Comparison of ENCODE assay signal across 8 mouse cellular contexts in the genomic region with DNA sequence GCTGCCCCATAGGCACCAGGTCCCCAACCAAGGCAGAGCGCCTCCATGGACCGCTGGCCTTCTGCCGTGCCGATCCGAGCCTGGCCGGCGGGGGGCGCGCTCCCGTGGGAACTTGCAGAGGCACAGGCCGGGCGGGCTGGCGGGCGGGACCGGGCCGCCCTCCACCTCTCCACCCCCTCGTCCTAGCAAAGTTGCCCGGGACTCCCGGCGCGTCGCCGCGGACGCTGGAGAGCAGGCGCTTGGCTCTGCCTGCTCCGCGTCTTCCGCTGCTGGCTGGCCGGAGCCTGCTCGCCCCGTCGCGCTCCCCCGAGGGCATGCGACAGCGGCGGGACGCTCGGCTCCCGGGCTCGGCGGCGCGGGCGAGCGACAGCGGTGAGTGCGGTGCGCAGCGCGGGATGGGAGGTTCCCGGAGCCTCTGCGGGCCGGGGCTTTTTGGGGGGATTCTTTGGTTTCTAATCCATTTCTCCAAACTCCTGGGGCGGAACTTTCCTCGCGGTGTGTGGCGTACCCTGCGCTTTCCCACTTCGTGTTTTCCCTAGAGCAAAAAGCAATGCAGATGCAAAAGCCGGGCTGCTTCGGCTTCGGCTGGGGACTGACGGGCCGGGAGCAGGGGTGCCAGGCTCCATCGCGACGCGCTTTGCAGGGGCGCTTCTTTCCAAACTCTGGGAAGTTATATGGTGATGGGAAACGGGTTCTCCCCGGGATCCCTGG. TPM values are rescaled to one million over a fixed set of nuclear protein-coding genes. Genes with fewer than 3 reads are reported as not detected.
DNase-seq lines count a peak whose midpoint lies in the region; ATAC-seq and TF ChIP-seq lines count a peak whose summit lies in the region.

Gene Lpar3 (plus strand): TSS at position 188 of the 711 bp plus-strand sequence.

- H3K9me3 ChIP-seq in embryonic facial prominence, embryonic 10.5 days, result no peaks in the 10 kb centered on the region
- no peaks in the 10 kb centered on the region for H3K9me3 ChIP-seq in liver, embryonic 12.5 days (replicated peaks)
- H3K9me3 ChIP-seq in stomach, postnatal 0 days (ENCODE audit: control insufficient read depth, low read length), result no peaks in the 10 kb centered on the region

- no peaks in the 10 kb centered on the region for H3K36me3 ChIP-seq in embryonic facial prominence, embryonic 10.5 days (replicated peaks)
- no peaks in the 10 kb centered on the region for H3K36me3 ChIP-seq in heart, adult 2 months (ENCODE audit: control insufficient read depth, insufficient read depth, low read length)
- H3K36me3 ChIP-seq in liver, embryonic 12.5 days, result no peaks in the 10 kb centered on the region
- no peaks in the 10 kb centered on the region for H3K36me3 ChIP-seq in stomach, postnatal 0 days (ENCODE audit: control insufficient read depth, insufficient read depth, low read length)

- peak within 1 kb of the TSS; percentile 65 for H3K27ac ChIP-seq in embryonic facial prominence, embryonic 10.5 days (replicated peaks)
- H3K27ac ChIP-seq in heart, adult 2 months, result no peak within 1 kb of the TSS
- H3K27ac ChIP-seq in liver, embryonic 12.5 days, result no peak within 1 kb of the TSS
- H3K27ac ChIP-seq in stomach, postnatal 0 days (replicated peaks), result no peak within 1 kb of the TSS

- peak within 1 kb of the TSS; percentile 70 for H3K4me3 ChIP-seq in embryonic facial prominence, embryonic 10.5 days
- peak within 1 kb of the TSS; percentile 38 for H3K4me3 ChIP-seq in heart, adult 2 months
- H3K4me3 ChIP-seq in liver, embryonic 12.5 days, result peak within 1 kb of the TSS; percentile 40
- H3K4me3 ChIP-seq in stomach, postnatal 0 days (ENCODE audit: low read depth, low read length), result peak within 1 kb of the TSS; percentile 48

- peak; percentile 62 for TF ChIP-seq CTCF in heart, adult 2 months (IDR thresholded peaks at IDR 0.05)
- TF ChIP-seq CTCF in stomach, postnatal 0 days (IDR thresholded peaks at IDR 0.05; ENCODE audit: low read depth), result peak; percentile 75

- peak; percentile 20 for DNase-seq in CD4-positive, CD25-positive, alpha-beta regulatory T cell, adult 2 months (ENCODE audit: low read depth, low spot score)
- peak; percentile 88 for DNase-seq in embryonic facial prominence, embryonic 10.5 days (ENCODE audit: low spot score)
- DNase-seq in heart, adult 2 months, result peak; percentile 52 to 59
- DNase-seq in kidney, adult 18-20 months, result peak; percentile 85
- DNase-seq in neural tube, embryonic 10.5 days (ENCODE audit: extremely low spot score, low spot score), result peak; percentile 82
- DNase-seq in stomach, postnatal 0 days (ENCODE audit: low spot score), result peak; percentile 87

- peak within 1 kb of the TSS; percentile 57; the same call in 1 of the 2 replicates for H3K9ac ChIP-seq in heart, adult 2 months (ENCODE audit: low read depth, low read length)
- H3K9ac ChIP-seq in liver, embryonic 12.5 days, result no peak within 1 kb of the TSS
- peak within 1 kb of the TSS; percentile 53 for H3K9ac ChIP-seq in stomach, postnatal 0 days (ENCODE audit: low read length)

- no peak for TF ChIP-seq EP300 in heart, adult 2 months (IDR thresholded peaks at IDR 0.05; ENCODE audit: insufficient read depth, low read depth, low read length)
- TF ChIP-seq EP300 in stomach, postnatal 0 days (optimal IDR thresholded peaks at IDR 0.05), result no peak

- 1% methylated on average over 73 of the region's 73 CpGs for WGBS in embryonic facial prominence, embryonic 10.5 days
- 3% methylated on average over 70 of the region's 73 CpGs for WGBS in heart, adult 2 months
- WGBS in liver, embryonic 12.5 days (ENCODE audit: insufficient replicate concordance), result 1% methylated on average over 72 of the region's 73 CpGs
- WGBS in stomach, postnatal 0 days, result 2% methylated on average over 70 of the region's 73 CpGs

- no peaks in the 10 kb centered on the region for H3K79me2 ChIP-seq in heart, adult 2 months (replicated peaks; ENCODE audit: control insufficient read depth, insufficient read depth, low read length)

- intact Hi-C loops in heart, adult 2 months (cut with DNase I), result no loop called here

- peaks cover 15% of the 10 kb centered on the region for H3K4me1 ChIP-seq in embryonic facial prominence, embryonic 10.5 days
- H3K4me1 ChIP-seq in heart, adult 2 months (ENCODE audit: control insufficient read depth, insufficient read depth, low read length), result peaks cover 3% of the 10 kb centered on the region; the same call in 1 of the 2 replicates
- H3K4me1 ChIP-seq in liver, embryonic 12.5 days, result no peaks in the 10 kb centered on the region
- no peaks in the 10 kb centered on the region for H3K4me1 ChIP-seq in stomach, postnatal 0 days (replicated peaks; ENCODE audit: control insufficient read depth, insufficient read depth)

- H3K4me2 ChIP-seq in liver, embryonic 12.5 days, result peak within 1 kb of the TSS; percentile 64
- peak within 1 kb of the TSS; percentile 84 for H3K4me2 ChIP-seq in stomach, postnatal 0 days (replicated peaks; ENCODE audit: low read depth)

- no peak for ATAC-seq in CD4-positive, CD25-positive, alpha-beta regulatory T cell, adult 4 months
- peak; percentile 54 for ATAC-seq in liver, embryonic 12.5 days
- peak; percentile 87 for ATAC-seq in stomach, postnatal 0 days (ENCODE audit: low FRiP score, low TSS enrichment)

- H3K27me3 ChIP-seq in embryonic facial prominence, embryonic 10.5 days (replicated peaks; ENCODE audit: low read depth, poor library complexity, severe bottlenecking), result peaks cover 60% of the 10 kb centered on the region
- peaks cover 6% of the 10 kb centered on the region; the same call in 1 of the 2 replicates for H3K27me3 ChIP-seq in heart, adult 2 months (ENCODE audit: control insufficient read depth, insufficient read depth, low read length)
- H3K27me3 ChIP-seq in liver, embryonic 12.5 days (replicated peaks), result peaks cover 64% of the 10 kb centered on the region
- H3K27me3 ChIP-seq in stomach, postnatal 0 days (ENCODE audit: control insufficient read depth, insufficient read depth, low read length), result no peaks in the 10 kb centered on the region

- no peak for TF ChIP-seq POLR2A in heart, adult 2 months (IDR thresholded peaks at IDR 0.05; ENCODE audit: insufficient read depth, low read depth, low read length)

RNA-seq across cellular contexts. Expression of gene Lpar3, which starts in this region (rescaled TPM):
- polyA plus RNA-seq in CD4-positive, CD25-positive, alpha-beta regulatory T cell, adult 4 months (2017; shearing (Covaris generic)), result not detected
- polyA plus RNA-seq in embryonic facial prominence, embryonic 10.5 days (2016; fragmentation: Nextera tagmentation; extraction: Ambion mirVana), result 0.55 and 0.72 TPM in 2 replicates
- under 1 TPM; 0.10 to 0.32 TPM for total RNA-seq in heart, adult 2 months (2021)
- 0.68 and 1.2 TPM in 2 replicates for polyA plus RNA-seq in heart, adult 2 months (2012; rRNA removed)
- 0.05 and 0.06 TPM in 2 replicates for polyA plus RNA-seq in liver, embryonic 12.5 days (2016; fragmentation: Nextera tagmentation; extraction: Ambion mirVana)
- 0.38 and 0.53 TPM in 2 replicates for polyA plus RNA-seq in stomach, postnatal 0 days (2015; fragmentation: Nextera tagmentation; extraction: Ambion mirVana)

Comparison
In these comparisons a context has a peak if more than half of its experiments do, and no peak if none do; other contexts are left out.
1. Peak in DNase-seq, H3K4me3 ChIP-seq and H3K27ac ChIP-seq in embryonic facial prominence, embryonic 10.5 days; RNA of the gene not detected or under 1 TPM.
2. Peak in ATAC-seq, H3K4me3 ChIP-seq and H3K4me2 ChIP-seq in liver, embryonic 12.5 days; RNA of the gene not detected or under 1 TPM.
3. Peak in DNase-seq, ATAC-seq, H3K4me3 ChIP-seq, H3K9ac ChIP-seq and H3K4me2 ChIP-seq in stomach, postnatal 0 days; RNA of the gene not detected or under 1 TPM.
4. DNase-seq: peak in every context shown above with its lines; median percentile 88 in embryonic facial prominence, embryonic 10.5 days; 87 in stomach, postnatal 0 days; 85 in kidney, adult 18-20 months; 82 in neural tube, embryonic 10.5 days; 56 in heart, adult 2 months; 20 in CD4-positive, CD25-positive, alpha-beta regulatory T cell, adult 2 months.